Mouse (Mus musculus) myocyte (in vitro differentiated cells): ENCODE measurements around the gene Dync1li1. TPM values are rescaled to one million over a fixed set of nuclear protein-coding genes. Genes with fewer than 3 reads are reported as not detected.

ENCODE experiments used
- H3K27me3 ChIP-seq: one replicate; pipeline ENCODE4 v1.6.1; 2011; ENCODE audit not compliant: control insufficient read depth, insufficient read depth, insufficient read length
- H3K36me3 ChIP-seq: one replicate; pipeline ENCODE4 v1.6.1; 2011; ENCODE audit not compliant: control insufficient read depth, insufficient read depth
- H3K4me2 ChIP-seq: one replicate; pipeline ENCODE4 v1.6.1; 2011; ENCODE audit warnings: low read depth, control low read depth
- H3K4me3 ChIP-seq: one replicate; pipeline ENCODE4 v1.5.1; 2011; ENCODE audit warnings: mild to moderate bottlenecking, control low read depth, moderate library complexity
- H3K79me2 ChIP-seq: one replicate; pipeline ENCODE4 v1.6.1; 2011; ENCODE audit not compliant: control insufficient read depth, insufficient read depth
- H3ac ChIP-seq: one replicate; pipeline ENCODE4 v1.6.1; 2011; ENCODE audit not compliant: control insufficient read depth, insufficient read length
- CEBPB ChIP-seq: IDR thresholded peaks from 2 replicates; pipeline ENCODE4 v1.6.1; 2011; ENCODE audit warnings: mild to moderate bottlenecking, moderate library complexity; ENCODE audit not compliant: poor library complexity, insufficient read depth, severe bottlenecking
- E2F4 ChIP-seq: IDR thresholded peaks from one replicate; pipeline ENCODE4 v1.6.1; 2011; ENCODE audit warnings: mild to moderate bottlenecking, control low read depth, moderate library complexity; ENCODE audit not compliant: insufficient read depth
- MAX ChIP-seq: IDR thresholded peaks from one replicate; pipeline ENCODE4 v1.6.1; 2011; ENCODE audit warnings: low read depth, mild to moderate bottlenecking, control low read depth
- MYOD1 ChIP-seq, 3 experiments: IDR thresholded peaks; one replicate each; pipeline ENCODE4 v1.6.1; 2011; ENCODE audit warnings: control low read depth in 2 of 3, low read depth in 2 of 3, mild to moderate bottlenecking in 2 of 3, moderate library complexity in 1 of 3; ENCODE audit not compliant: insufficient read length in 2 of 3, control insufficient read depth in 1 of 3
- MYOG ChIP-seq, 3 experiments: IDR thresholded peaks; one replicate each; pipeline ENCODE4 v1.6.1; 2011; ENCODE audit warnings: control low read depth in 2 of 3, low read depth in 2 of 3, mild to moderate bottlenecking in 2 of 3; ENCODE audit not compliant: insufficient read length in 2 of 3, control insufficient read depth in 1 of 3, insufficient read depth in 1 of 3
- POLR2A ChIP-seq: IDR thresholded peaks from one replicate; pipeline ENCODE4 v1.6.1; 2011; ENCODE audit warnings: low read depth, mild to moderate bottlenecking, control low read depth, moderate library complexity; ENCODE audit not compliant: insufficient read length
- POLR2AphosphoS2 ChIP-seq: IDR thresholded peaks from one replicate; pipeline ENCODE4 v1.6.1; 2011; ENCODE audit warnings: low read depth, control low read depth; ENCODE audit not compliant: insufficient read length
- REST ChIP-seq: IDR thresholded peaks from one replicate; pipeline ENCODE4 v1.6.1; 2011; ENCODE audit warnings: mild to moderate bottlenecking, control low read depth, moderate library complexity; ENCODE audit not compliant: insufficient read depth, insufficient read length
- SRF ChIP-seq: IDR thresholded peaks from one replicate; pipeline ENCODE4 v1.6.1; 2011; ENCODE audit warnings: low read depth; ENCODE audit not compliant: control insufficient read depth, insufficient read length
- TCF12 ChIP-seq: IDR thresholded peaks from one replicate; pipeline ENCODE4 v1.6.1; 2011; ENCODE audit warnings: mild to moderate bottlenecking, control low read depth; ENCODE audit not compliant: poor library complexity, insufficient read depth, severe bottlenecking
- TCF3 ChIP-seq: IDR thresholded peaks from one replicate; pipeline ENCODE4 v1.6.1; 2011; ENCODE audit warnings: low read depth, control low read depth; ENCODE audit not compliant: insufficient read length
- USF1 ChIP-seq: IDR thresholded peaks from one replicate; pipeline ENCODE4 v1.6.1; 2011; ENCODE audit warnings: low read depth, mild to moderate bottlenecking, control low read depth, moderate library complexity
- polyA plus RNA-seq: library from polyadenylated mRNA; unstranded; fragments of >200 nt; fragmentation: generic; extraction: Trizol; gene quantifications from one replicate; pipeline ENCODE4 v1.2.1, GENCODE M21; 2012; ENCODE audit warnings: missing spikeins

Gene Dync1li1
- polyA plus RNA-seq, 1 experiment = 70.9 TPM

DNA sequence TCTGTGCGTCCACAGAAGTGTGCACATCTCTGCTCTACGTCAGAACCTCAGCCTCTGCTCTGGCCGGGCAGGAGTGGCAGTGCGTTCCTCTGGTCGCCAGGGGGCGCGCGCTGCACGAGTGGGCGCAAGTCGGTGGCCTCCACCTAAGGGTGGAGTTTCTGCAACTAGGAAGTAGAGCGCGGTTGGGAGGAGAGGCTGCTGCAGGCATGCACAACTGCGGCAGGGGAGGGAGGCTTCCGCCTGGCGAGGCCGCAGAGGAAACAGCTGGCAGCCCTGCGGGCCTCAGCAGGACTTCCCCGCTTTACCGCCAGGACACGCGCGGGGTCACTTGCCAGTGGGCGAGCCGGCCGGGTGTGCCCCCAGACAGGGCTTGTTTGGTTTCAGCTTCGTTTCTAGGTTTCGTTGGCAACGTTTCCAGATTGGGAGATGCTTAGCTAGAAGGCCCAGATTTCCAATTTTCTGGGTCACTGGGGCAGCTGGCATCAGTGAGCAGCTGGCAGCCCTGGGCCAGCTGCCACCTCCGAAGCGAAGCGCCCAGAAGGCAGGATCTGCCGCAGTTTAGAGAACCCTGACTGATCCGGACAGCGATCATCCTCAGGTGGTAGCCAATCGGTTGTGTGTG is 64.4 kb downstream of the Dync1li1 start:
- peak; percentile 73 for TF ChIP-seq POLR2A
- TF ChIP-seq SRF = peak; percentile 43
- no peak for TF ChIP-seq E2F4
- TF ChIP-seq MYOG (IDR thresholded peaks at IDR 0.05; ENCODE audit: control insufficient read depth in 1 of 3, insufficient read depth in 1 of 3, insufficient read length in 2 of 3, low read depth in 2 of 3) = peak; percentile 5 to 83 (median 69)
- TF ChIP-seq MYOD1 (IDR thresholded peaks at IDR 0.05; ENCODE audit: control insufficient read depth in 1 of 3, insufficient read length in 2 of 3, low read depth in 2 of 3) = peak in 2 of 3 experiments; percentile 87 to 90
- TF ChIP-seq TCF3 = no peak
- TF ChIP-seq POLR2AphosphoS2 = peak; percentile 71
- Histone ChIP-seq H3ac (no peak overlapping the region), H3K79me2 (no peaks in the 10 kb centered on the region), H3K36me3 (peaks cover 3% of the 10 kb centered on the region), H3K4me3 (peak overlapping the region; percentile 18), H3K27me3 (no peaks in the 10 kb centered on the region), H3K4me2 (peak overlapping the region; percentile 83)

DNA sequence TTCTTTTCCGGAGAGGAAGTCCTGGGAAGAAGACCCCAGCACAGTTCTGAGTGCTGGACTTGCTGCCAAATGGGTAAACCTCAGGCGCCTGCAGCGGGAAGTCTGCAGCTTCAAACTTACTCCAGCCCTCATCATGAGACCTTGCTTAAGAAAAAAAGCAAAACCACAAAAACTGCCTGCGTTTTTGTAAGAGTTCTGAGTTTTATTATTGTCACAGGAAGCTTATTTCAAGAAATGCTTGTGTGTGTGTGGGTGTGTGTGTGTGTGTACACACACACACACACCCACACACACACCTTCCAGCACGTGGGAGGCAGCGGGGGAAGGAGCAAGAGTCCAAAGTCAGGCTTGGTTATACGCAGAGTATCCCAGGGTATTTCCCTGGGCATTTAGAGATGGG is 69.7 kb downstream of the Dync1li1 start:
- no peaks in the 10 kb centered on the region for H3K36me3 ChIP-seq
- H3K27me3 ChIP-seq = no peaks in the 10 kb centered on the region
- no peak overlapping the region for H3K4me2 ChIP-seq
- no peak overlapping the region for H3K4me3 ChIP-seq
- TF ChIP-seq E2F4 = no peak
- TF ChIP-seq REST = no peak
- TF ChIP-seq CEBPB = no peak
- no peak for TF ChIP-seq POLR2A
- TF ChIP-seq SRF = no peak
- TF ChIP-seq MYOG (IDR thresholded peaks at IDR 0.05; ENCODE audit: control insufficient read depth in 1 of 3, insufficient read depth in 1 of 3, insufficient read length in 2 of 3, low read depth in 2 of 3) = no peak
- no peak for TF ChIP-seq USF1
- no peak for TF ChIP-seq TCF12
- no peak for TF ChIP-seq POLR2AphosphoS2
- no peak for TF ChIP-seq TCF3
- no peak overlapping the region for H3ac ChIP-seq
- H3K79me2 ChIP-seq = no peaks in the 10 kb centered on the region

DNA sequence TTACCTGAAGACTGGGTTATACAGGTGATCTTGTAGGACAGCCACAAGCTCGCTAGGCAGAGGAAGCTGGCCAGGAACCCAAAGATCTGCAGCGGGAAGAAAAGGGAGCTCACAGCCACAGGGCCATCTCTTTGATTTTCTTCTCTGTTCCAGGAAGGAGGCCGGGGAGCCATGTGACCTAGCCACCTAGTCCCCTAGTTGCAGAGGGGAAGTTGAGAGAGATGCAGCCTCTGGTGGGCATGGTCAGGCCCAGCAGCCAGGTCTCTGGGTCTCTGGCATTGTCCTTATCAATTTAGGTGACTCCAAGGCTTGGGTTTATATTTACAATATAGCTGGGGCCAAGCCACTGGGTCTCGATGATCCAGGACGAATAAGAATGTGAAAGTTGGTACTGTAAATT is 70.2 kb downstream of the Dync1li1 start:
- Histone ChIP-seq H3K79me2 (no peaks in the 10 kb centered on the region), H3ac (no peak overlapping the region), H3K4me3 (no peak overlapping the region), H3K36me3 (no peaks in the 10 kb centered on the region), H3K27me3 (no peaks in the 10 kb centered on the region), H3K4me2 (no peak overlapping the region)
- TF ChIP-seq TCF12 = no peak
- no peak for TF ChIP-seq TCF3
- no peak for TF ChIP-seq MAX
- no peak for TF ChIP-seq MYOG (IDR thresholded peaks at IDR 0.05; ENCODE audit: control insufficient read depth in 1 of 3, insufficient read depth in 1 of 3, insufficient read length in 2 of 3, low read depth in 2 of 3)
- TF ChIP-seq MYOD1 (IDR thresholded peaks at IDR 0.05; ENCODE audit: control insufficient read depth in 1 of 3, insufficient read length in 2 of 3, low read depth in 2 of 3) = no peak
- TF ChIP-seq REST = no peak
- no peak for TF ChIP-seq POLR2AphosphoS2
- no peak for TF ChIP-seq POLR2A
- TF ChIP-seq CEBPB = no peak
- no peak for TF ChIP-seq USF1
- no peak for TF ChIP-seq E2F4
- no peak for TF ChIP-seq SRF

DNA sequence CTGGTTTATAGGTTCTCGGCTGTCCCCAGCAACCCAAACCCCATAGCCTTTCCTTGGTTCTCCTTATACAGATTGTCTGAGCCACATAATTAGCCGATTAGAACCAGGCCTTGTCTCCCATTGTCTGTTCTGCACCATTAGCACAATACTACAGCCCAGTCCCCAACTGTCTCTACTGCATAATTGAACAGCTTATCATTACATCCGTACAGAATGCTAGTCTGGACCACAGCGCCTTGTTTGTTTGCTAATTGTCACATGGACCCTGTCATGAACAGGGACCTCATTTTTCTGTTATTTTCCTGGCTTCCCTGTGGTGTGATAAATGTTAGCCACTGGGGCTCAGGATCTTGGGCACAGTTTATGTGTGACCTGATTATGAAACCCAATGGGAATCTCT is 71.3 kb downstream of the Dync1li1 start:
- Histone ChIP-seq H3K36me3 (no peaks in the 10 kb centered on the region), H3K27me3 (no peaks in the 10 kb centered on the region), H3K79me2 (no peaks in the 10 kb centered on the region), H3K4me2 (no peak overlapping the region), H3ac (no peak overlapping the region), H3K4me3 (no peak overlapping the region)
- TF ChIP-seq POLR2AphosphoS2 (no peak), MYOG (IDR thresholded peaks at IDR 0.05; ENCODE audit: control insufficient read depth in 1 of 3, insufficient read depth in 1 of 3, insufficient read length in 2 of 3, low read depth in 2 of 3) (no peak), MAX (no peak), USF1 (no peak), POLR2A (no peak), CEBPB (no peak), E2F4 (no peak), REST (no peak), TCF12 (no peak), MYOD1 (IDR thresholded peaks at IDR 0.05; ENCODE audit: control insufficient read depth in 1 of 3, insufficient read length in 2 of 3, low read depth in 2 of 3) (no peak), TCF3 (no peak), SRF (no peak)
